Mouse (Mus musculus) limb, embryonic 15.5 days (tissue): Measurements from ENCODE around the gene Stac2. TPM values are rescaled to one million over a fixed set of nuclear protein-coding genes. Genes with fewer than 3 reads are reported as not detected.
A peak's percentile ranks its signal among the peaks of the same experiment; 100 is the strongest.

Experiments
- ATAC-seq: fragments of 200-750 bp; cut with Nextera tagmentation; 2 replicates; pipeline ENCODE4 v1.8.0; 2017; ENCODE audit warnings: low read depth, moderate TSS enrichment; ENCODE audit not compliant: insufficient number of reproducible peaks, low FRiP score, low TSS enrichment
- H3K27ac ChIP-seq: fragments of 300-500 bp; sonication (generic); 2 replicates; pipeline ENCODE4 v1.5.1; 2015; ENCODE audit warnings: moderate library complexity, mild to moderate bottlenecking, inconsistent platforms
- H3K27me3 ChIP-seq: fragments of 300-500 bp; sonication (generic); 2 replicates; pipeline ENCODE4 v1.6.1; 2015; ENCODE audit warnings: inconsistent platforms
- H3K36me3 ChIP-seq: fragments of 300-500 bp; sonication (generic); 2 replicates; pipeline ENCODE4 v1.6.1; 2015; ENCODE audit warnings: inconsistent platforms
- H3K4me1 ChIP-seq: fragments of 300-500 bp; sonication (generic); 2 replicates; pipeline ENCODE4 v1.6.1; 2015; ENCODE audit warnings: inconsistent platforms
- H3K4me2 ChIP-seq: fragments of 300-500 bp; sonication (generic); 2 replicates; pipeline ENCODE4 v1.6.1; 2015; ENCODE audit warnings: mild to moderate bottlenecking, inconsistent platforms
- H3K4me3 ChIP-seq: fragments of 300-500 bp; sonication (generic); 2 replicates; pipeline ENCODE4 v1.5.1; 2015; ENCODE audit warnings: mild to moderate bottlenecking, inconsistent platforms
- H3K9ac ChIP-seq: fragments of 300-500 bp; sonication (generic); 2 replicates; pipeline ENCODE4 v1.6.1; 2015; ENCODE audit warnings: inconsistent platforms
- H3K9me3 ChIP-seq: fragments of 300-500 bp; sonication (generic); 2 replicates; pipeline ENCODE4 v1.6.1; 2016; ENCODE audit warnings: inconsistent platforms
- WGBS: fragments of 180-500 bp; shearing (Covaris S2); methylation state at CpG from one replicate; pipeline ENCODE4 v1.1.7; 2015; 5-methylcytosine and 5-hydroxymethylcytosine counted together
- polyA plus RNA-seq: library from polyadenylated mRNA; unstranded; fragments of >200 nt; fragmentation: Nextera tagmentation; extraction: Ambion mirVana; gene quantifications from 2 replicates; pipeline ENCODE4 v1.2.1, GENCODE M21; 2015

Stac2 gene
- polyA plus RNA-seq, 1 experiment from 2014 or later: 0.68 TPM

DNA sequence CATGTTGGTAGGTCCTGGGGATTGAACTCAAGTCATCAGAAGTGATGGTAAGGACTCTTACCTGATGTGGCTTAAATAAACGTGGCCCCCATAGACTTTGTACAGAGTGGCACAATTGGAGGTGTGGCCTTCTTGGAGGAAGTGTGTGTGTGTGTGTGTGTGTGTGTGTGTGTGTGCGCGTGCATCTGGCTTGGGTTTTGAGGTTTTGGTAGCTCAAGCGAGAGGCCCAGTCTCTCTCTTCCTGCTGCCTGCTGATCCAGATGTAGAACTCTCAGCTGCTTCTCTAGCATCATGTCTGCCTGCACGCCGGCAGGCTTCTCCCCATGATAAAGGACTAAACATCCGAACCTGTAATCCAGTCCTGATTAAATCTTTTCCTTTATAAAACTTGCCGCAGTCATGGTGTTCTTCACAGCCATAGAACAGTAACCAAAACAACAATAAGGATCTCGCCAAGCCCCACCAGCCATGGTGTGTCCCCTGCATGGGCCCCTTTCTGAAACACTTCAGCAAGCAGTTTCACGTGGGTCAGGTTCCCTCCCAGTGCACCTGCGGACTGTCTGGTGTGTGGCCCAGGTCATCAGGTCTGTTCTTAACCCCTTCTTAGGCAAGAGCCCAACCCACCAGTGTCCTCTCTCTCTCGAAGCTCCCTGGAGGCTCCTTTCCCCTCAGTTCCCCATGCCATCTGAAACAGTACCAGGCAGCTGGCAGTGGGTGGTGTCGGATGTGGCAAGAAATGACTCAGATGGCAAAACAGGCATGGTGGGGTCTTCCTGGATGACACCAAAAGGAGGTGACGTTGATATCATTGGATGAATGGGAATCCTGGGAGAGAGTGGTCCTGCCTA lies 3.4 kb downstream of the Stac2 start:
- H3K9ac ChIP-seq: no peak overlapping the region
- no peak overlapping the region for H3K27ac ChIP-seq
- H3K9me3 ChIP-seq: no peaks in the 10 kb centered on the region
- peaks cover 32% of the 10 kb centered on the region for H3K4me1 ChIP-seq
- H3K36me3 ChIP-seq: no peaks in the 10 kb centered on the region
- no peak overlapping the region for H3K4me2 ChIP-seq
- 59% methylated on average over 14 of the region's 14 CpGs for WGBS
- no peak for ATAC-seq
- no peak overlapping the region for H3K4me3 ChIP-seq
- peaks cover 53% of the 10 kb centered on the region for H3K27me3 ChIP-seq

DNA sequence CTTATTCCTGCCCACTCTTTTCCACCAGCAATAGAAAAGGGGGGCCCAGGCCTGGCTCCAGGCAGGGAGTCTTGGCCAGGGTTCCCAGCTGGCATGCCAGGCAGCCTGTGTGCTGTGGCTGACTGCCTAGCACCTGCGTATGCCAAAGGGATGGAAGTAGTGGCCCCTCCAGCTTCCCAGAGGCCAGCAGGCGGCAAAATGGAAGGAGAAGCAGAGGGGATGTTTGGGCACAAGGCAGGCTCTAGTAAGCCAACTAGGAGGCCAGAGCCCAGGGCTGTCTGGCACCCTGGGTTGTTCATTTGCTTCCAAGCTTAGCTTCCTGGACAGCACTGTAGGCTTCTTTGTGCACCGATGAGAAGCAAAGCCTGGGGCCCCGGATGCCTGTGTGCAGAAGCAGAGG lies 5.5 kb downstream of the Stac2 start:
- Histone ChIP-seq H3K4me2 (no peak overlapping the region), H3K36me3 (no peaks in the 10 kb centered on the region), H3K9me3 (no peaks in the 10 kb centered on the region), H3K27me3 (peaks cover 38% of the 10 kb centered on the region), H3K4me3 (no peak overlapping the region), H3K27ac (no peak overlapping the region), H3K9ac (no peak overlapping the region), H3K4me1 (peaks cover 26% of the 10 kb centered on the region)
- WGBS: 56% methylated on average over 4 of the region's 4 CpGs
- ATAC-seq: 0 out of 2 replicates have a peak, but pooled peaks have one; percentile 16

DNA sequence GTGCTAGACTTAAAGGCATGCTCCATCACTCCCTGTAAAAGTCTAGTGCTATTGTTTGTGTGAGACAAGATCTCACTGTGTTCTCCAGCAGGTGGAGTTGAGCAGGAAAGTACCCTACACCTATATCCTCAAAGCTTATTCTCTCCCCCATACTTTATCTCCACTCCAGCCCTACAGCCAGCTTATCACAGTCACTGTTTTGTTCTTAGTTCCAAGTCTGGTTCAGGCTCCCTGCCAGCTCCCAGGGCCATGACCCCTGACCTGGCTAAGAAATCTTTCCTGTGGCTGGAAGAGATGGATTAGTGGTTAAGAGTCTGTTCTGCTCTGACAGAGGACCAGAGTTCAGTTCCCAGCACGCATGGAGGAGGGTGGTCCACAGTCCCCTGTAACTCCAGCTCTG lies 6.8 kb downstream of the Stac2 start:
- no peaks in the 10 kb centered on the region for H3K36me3 ChIP-seq
- H3K27me3 ChIP-seq: peaks cover 25% of the 10 kb centered on the region
- H3K4me2 ChIP-seq: no peak overlapping the region
- no peak overlapping the region for H3K27ac ChIP-seq
- no peaks in the 10 kb centered on the region for H3K9me3 ChIP-seq
- H3K9ac ChIP-seq: no peak overlapping the region
- no peak for ATAC-seq
- WGBS: 50% methylated on average over 1 of the region's 1 CpGs
- H3K4me1 ChIP-seq: peaks cover 13% of the 10 kb centered on the region; the same call in 1 of the 2 replicates
- H3K4me3 ChIP-seq: no peak overlapping the region

DNA sequence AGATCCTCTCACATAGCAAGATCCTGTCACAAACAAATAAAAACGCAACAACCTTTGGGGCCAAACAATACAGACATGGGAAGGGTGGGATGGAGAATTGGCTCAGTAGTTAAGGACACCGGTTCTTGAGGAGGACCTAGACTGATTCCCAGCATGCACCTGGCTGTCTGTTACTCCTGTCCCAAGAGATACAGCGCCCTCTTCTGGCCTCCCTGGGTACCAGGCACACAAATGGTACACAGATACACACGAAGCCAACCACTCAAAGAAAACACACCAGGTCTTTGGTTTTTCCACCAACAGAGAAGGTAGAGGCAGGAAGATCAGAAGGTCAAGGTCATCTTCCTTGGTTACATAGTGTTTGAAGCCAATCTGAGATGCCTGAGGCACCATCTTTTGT lies 7.7 kb downstream of the Stac2 start:
- no peak overlapping the region for H3K4me3 ChIP-seq
- H3K27ac ChIP-seq: no peak overlapping the region
- ATAC-seq: no peak
- 60% methylated on average over 4 of the region's 4 CpGs for WGBS
- peaks cover 16% of the 10 kb centered on the region for H3K27me3 ChIP-seq
- H3K4me2 ChIP-seq: no peak overlapping the region
- peaks cover 12% of the 10 kb centered on the region; the same call in 1 of the 2 replicates for H3K4me1 ChIP-seq
- H3K9me3 ChIP-seq: no peaks in the 10 kb centered on the region
- no peak overlapping the region for H3K9ac ChIP-seq
- H3K36me3 ChIP-seq: no peaks in the 10 kb centered on the region

DNA sequence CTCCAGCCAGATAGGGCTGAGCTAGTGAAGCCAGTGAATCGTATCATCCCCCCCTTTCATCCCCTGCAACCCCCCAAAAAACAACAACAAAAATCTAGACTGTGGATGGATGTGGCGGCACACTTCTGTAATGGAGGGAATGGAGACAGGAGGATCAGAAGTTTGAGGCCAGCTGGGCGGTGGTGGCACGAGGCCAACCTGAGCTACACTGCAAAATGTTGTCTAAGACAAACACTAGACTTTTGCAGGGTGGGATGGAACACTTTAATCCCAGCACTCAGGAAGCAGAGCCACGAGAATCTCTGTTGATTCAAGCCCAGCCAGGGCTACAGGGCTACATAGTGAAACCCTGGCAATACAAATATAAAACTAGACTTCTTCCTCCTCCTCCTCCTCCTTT lies 9.2 kb downstream of the Stac2 start:
- no peak for ATAC-seq
- Histone ChIP-seq H3K9ac (no peak overlapping the region), H3K27ac (no peak overlapping the region), H3K27me3 (0 out of 2 replicates have a peak, but pooled peaks cover 5% of the 10 kb centered on the region), H3K4me2 (no peak overlapping the region), H3K36me3 (no peaks in the 10 kb centered on the region), H3K4me3 (no peak overlapping the region), H3K4me1 (peaks cover 10% of the 10 kb centered on the region; the same call in 1 of the 2 replicates), H3K9me3 (no peaks in the 10 kb centered on the region)
- 74% methylated on average over 5 of the region's 5 CpGs for WGBS

DNA sequence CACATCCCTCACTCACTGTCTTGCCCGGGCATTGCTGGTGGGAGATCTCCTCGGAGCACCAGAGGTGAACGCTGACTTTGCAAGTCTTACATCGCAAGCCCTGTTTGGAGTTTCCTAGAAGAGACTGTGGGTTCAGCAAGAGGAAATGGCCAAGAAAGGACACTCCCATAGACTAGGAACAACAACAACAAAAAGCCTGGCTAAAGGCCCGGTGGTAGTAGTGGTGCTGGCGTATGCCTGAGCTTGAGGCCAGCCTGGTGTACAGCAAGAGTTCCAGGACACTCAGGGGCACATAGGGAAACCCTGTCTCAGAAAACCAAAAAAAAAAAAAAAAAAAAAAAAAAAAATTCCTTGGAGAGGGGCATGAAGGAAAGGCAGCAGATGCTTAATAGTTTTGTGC lies 10.5 kb downstream of the Stac2 start:
- H3K4me1 ChIP-seq: peaks cover 10% of the 10 kb centered on the region; the same call in 1 of the 2 replicates
- H3K36me3 ChIP-seq: no peaks in the 10 kb centered on the region
- H3K9ac ChIP-seq: no peak overlapping the region
- H3K4me3 ChIP-seq: no peak overlapping the region
- no peaks in the 10 kb centered on the region for H3K27me3 ChIP-seq
- H3K27ac ChIP-seq: no peak overlapping the region
- H3K9me3 ChIP-seq: no peaks in the 10 kb centered on the region
- no peak for ATAC-seq
- H3K4me2 ChIP-seq: no peak overlapping the region
- 84% methylated on average over 6 of the region's 6 CpGs for WGBS

DNA sequence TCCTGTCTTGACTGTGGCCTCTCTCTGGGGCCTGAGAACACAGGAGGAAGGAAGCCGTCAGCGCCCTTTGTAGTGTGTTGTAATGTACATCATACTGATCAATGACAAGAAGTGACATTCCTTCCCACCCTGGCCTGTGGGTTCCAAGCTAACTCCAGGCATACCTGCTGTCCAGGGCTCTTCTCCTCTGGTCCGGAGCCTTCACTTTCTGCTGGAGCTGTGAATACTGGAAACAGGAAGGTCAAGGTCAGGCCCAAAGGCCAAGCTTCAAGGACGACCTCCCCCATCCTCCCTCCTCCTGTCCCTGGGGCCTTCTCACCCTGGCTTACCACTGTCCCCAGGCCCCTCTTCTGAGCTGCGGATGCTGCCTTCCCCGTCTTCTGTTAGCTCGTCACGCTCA lies 12.3 kb downstream of the Stac2 start:
- H3K36me3 ChIP-seq: no peaks in the 10 kb centered on the region
- H3K9me3 ChIP-seq: no peaks in the 10 kb centered on the region
- no peak overlapping the region for H3K4me3 ChIP-seq
- H3K4me1 ChIP-seq: peaks cover 18% of the 10 kb centered on the region
- no peak overlapping the region for H3K27ac ChIP-seq
- peaks cover 11% of the 10 kb centered on the region for H3K27me3 ChIP-seq
- H3K9ac ChIP-seq: no peak overlapping the region
- 77% methylated on average over 8 of the region's 8 CpGs for WGBS
- no peak overlapping the region for H3K4me2 ChIP-seq
- ATAC-seq: no peak

DNA sequence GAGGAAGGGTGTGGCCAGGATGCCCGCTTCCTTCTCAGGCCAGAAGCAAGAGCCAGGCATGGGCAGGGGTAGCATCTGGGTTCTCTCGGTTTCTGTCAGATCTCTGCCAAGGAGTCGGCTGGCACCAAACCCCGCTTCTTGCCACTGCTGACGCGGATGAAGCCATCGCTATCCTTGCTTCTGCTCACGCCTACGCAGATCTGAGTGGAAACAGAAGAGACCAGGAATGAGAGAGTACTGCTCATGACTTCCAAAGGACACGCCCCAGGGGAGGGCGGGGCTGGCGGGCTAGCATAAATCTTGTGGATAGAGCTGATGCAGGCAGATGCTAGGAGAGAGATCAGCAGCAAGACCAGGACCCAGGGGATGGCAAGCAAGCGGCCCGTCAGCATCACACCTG lies 15.4 kb downstream of the Stac2 start:
- Histone ChIP-seq H3K4me1 (peaks cover 28% of the 10 kb centered on the region), H3K9ac (no peak overlapping the region), H3K27ac (no peak overlapping the region), H3K9me3 (no peaks in the 10 kb centered on the region), H3K27me3 (peaks cover 14% of the 10 kb centered on the region), H3K36me3 (no peaks in the 10 kb centered on the region), H3K4me3 (no peak overlapping the region), H3K4me2 (no peak overlapping the region)
- WGBS: 60% methylated on average over 14 of the region's 14 CpGs
- no peak for ATAC-seq

DNA sequence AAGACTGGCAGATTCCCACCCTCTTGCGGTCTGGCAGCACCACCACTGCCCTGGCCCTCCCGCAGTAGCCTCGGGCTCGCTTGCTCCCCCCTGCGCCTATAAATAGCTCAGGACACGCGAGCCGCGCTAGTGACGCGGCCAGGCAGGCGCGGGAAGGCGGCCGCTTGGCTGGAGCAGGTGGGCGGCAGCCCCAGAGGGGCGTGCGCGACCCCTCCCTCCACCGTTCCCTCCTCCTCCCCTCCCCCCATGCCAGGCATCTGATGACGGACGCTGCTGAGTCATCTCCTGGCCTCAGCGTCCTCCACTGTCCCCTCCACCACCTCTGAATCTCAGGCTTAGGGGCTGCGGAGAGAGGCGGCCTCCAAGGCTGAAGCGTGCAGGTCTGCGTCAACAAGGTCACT lies 17.3 kb downstream of the Stac2 start:
- Histone ChIP-seq H3K36me3 (peaks cover 4% of the 10 kb centered on the region), H3K4me3 (peak overlapping the region; percentile 31), H3K4me1 (peaks cover 28% of the 10 kb centered on the region), H3K27ac (no peak overlapping the region), H3K9me3 (no peaks in the 10 kb centered on the region), H3K4me2 (peak overlapping the region; percentile 61), H3K9ac (0 out of 2 replicates have a peak overlapping the region, but pooled peaks have one; percentile 8), H3K27me3 (peaks cover 14% of the 10 kb centered on the region)
- peak; percentile 41 for ATAC-seq
- 4% methylated on average over 27 of the region's 27 CpGs for WGBS

DNA sequence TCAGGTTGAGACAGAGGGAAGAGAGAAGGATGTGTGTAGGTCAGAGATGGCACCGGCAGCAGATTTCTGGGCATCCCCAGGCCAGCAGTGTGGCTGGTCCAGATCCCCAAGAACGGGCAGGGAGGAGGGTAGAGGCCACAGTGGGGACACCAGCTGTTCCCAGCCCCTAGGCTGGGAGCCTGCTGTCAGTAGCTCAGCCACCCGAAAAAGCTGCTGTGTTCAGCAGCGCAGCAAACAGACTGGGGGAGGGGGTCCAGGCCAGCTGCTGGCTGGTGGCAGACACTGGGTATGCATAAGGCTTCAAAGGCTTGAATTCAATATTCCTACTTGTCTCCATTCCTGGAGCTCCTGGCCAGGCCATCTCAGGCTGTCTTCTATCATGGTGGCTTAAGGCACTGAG lies 18.4 kb downstream of the Stac2 start:
- no peaks in the 10 kb centered on the region for H3K9me3 ChIP-seq
- no peak overlapping the region for H3K9ac ChIP-seq
- H3K36me3 ChIP-seq: peaks cover 16% of the 10 kb centered on the region
- WGBS: 32% methylated on average over 4 of the region's 4 CpGs
- H3K27me3 ChIP-seq: peaks cover 14% of the 10 kb centered on the region
- ATAC-seq: no peak
- H3K4me3 ChIP-seq: no peak overlapping the region
- H3K4me2 ChIP-seq: no peak overlapping the region
- peaks cover 28% of the 10 kb centered on the region for H3K4me1 ChIP-seq
- H3K27ac ChIP-seq: no peak overlapping the region

DNA sequence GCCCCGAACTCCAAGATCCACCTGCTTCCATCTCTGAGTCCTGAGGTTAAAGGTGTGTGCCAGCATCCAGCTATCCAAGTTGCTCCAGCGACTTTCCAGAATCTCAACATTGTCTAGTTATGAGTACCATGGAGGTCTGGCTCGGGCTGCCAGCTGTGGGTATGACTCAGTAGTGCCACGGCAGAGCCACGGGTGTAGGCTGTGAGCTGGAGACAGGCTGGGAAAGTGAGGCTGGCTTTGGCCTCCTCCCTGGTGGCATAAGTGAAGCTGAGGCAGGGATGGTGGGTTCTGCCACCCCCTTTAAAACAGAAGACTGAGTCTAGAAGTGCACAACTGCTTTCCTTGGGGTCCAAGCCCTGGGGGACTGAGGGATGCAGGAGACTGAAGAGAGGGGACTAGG lies 19.2 kb downstream of the Stac2 start:
- Histone ChIP-seq H3K9me3 (no peaks in the 10 kb centered on the region), H3K27me3 (peaks cover 14% of the 10 kb centered on the region), H3K36me3 (peaks cover 23% of the 10 kb centered on the region), H3K9ac (no peak overlapping the region), H3K27ac (no peak overlapping the region), H3K4me1 (peaks cover 28% of the 10 kb centered on the region), H3K4me2 (no peak overlapping the region), H3K4me3 (no peak overlapping the region)
- 77% methylated on average over 5 of the region's 5 CpGs for WGBS
- ATAC-seq: no peak

DNA sequence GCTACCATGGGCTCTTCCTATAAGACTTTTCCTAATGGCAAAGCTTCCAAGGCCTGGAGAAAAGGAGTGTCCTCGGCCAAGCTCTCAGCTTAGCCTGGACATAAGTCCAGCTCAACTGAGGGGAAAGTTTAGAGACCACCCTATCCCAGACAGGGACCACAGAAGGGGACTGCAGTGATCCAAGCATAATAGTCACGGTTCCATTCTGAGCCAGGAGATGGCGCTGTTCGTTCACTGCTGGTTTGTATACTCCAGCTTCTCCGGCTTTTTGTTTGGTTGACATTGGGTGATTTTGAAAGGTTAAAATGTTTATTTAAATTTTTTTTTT lies 21.9 kb downstream of the Stac2 start:
- Histone ChIP-seq H3K27ac (no peak overlapping the region), H3K9ac (no peak overlapping the region), H3K4me1 (peaks cover 21% of the 10 kb centered on the region), H3K27me3 (peaks cover 7% of the 10 kb centered on the region), H3K4me2 (no peak overlapping the region), H3K9me3 (no peaks in the 10 kb centered on the region), H3K4me3 (no peak overlapping the region), H3K36me3 (peaks cover 35% of the 10 kb centered on the region)
- no peak for ATAC-seq
- WGBS: 9% methylated on average over 5 of the region's 5 CpGs
